Mouse (Mus musculus): Measurements from ENCODE around the gene Gm6904. TPM values are rescaled to one million over a fixed set of nuclear protein-coding genes. Genes with fewer than 3 reads are reported as not detected.
"Not testable (repeated sequence)": the region's sequence is repeated elsewhere in the genome, so short reads cannot be mapped to it uniquely, and the experiment has no call there.

Gene Gm6904
- 10 to 100 TPM; 12.3 to 17.2 TPM for polyA plus RNA-seq (2017; shearing (Covaris generic))

DNA sequence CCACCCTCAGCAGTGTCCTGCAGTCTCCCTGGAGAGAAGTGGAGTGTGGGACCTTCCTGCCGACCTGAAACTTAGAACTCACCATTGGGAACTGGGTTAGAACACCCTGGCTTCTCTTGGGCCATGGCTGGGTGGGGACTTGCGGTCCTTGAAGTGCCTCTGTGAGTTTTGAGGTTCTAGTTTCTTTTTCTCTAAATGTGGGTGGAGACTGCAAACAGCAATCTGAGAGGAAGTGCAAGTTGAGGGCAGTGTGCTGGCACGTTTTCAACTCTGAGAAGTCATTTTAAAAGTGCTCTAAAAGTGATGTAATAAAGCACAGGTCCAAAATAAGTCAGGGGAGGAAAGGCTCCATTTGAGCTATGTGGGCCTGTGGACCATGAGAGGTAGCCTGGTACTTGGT lies at the start of gene Gm6904:
Gene Gm6904, minus strand, starts transcription at position 161 of the 400 bp plus-strand sequence.
- ATAC-seq, result peak; percentile 96

DNA sequence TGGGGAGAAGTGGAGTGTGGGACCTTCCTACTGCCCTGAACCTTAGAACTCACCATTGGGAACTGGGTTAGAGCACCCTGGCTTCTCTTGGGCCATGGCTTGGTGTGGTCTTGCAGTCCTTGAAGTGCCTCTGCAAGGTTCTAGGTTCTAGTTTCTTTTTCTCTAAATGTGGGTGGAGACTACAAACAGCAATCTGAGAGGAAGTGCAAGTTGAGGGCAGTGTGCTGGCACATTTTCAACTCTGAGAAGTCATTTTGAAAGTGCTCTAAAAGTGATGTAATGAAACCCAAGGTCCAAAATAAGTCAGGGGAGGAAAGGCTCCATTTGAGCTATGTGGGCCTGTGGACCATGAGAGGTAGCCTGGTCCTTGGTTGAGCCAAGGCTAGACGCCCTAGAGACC lies 37.4 kb upstream of the Gm6904 start, which contains the start of gene Phf11a:
Gene Phf11a, minus strand, starts transcription at position 132 of the 400 bp plus-strand sequence.
- peak; percentile 94 for ATAC-seq

DNA sequence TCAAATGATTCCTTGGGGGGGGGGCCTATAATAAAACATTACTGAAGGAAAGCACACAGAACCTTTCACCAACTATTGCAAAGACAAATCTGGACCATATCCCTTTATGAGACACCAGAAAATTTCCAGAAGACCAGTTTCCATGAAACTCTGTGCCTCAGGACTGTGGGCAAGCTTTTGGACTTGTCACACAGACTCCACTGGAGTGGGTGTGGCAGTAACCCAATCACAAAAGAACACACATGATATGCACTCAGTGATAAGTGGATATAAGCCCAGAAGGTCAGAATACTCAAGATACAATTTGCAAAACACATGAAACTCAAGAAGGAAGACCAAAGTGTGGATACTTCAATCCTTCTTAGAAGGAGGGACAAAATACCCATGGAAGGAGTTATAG lies 31.8 kb upstream of the Gm6904 start:
- ATAC-seq, result not testable (repeated sequence)

DNA sequence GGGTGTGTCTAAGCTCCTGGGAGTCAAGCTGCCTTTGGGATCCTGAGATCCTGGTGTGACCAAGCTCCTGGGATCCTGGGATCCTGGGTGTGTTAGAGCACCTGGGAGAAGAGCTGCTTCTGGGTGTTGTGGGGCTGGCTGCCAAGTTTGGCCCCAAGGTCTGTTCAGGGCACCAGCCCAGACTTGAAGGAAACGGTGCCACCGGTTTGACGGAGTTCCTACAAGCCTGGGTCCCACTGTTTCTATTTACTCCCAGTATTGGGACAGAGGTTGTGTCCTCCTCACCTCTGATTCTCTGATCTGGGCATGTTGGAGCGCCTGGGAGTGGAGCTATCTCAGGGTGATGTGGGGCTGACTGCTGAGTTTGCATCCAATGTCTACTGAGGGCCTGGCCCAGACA lies 14.9 kb upstream of the Gm6904 start:
- ATAC-seq, result not testable (repeated sequence)

DNA sequence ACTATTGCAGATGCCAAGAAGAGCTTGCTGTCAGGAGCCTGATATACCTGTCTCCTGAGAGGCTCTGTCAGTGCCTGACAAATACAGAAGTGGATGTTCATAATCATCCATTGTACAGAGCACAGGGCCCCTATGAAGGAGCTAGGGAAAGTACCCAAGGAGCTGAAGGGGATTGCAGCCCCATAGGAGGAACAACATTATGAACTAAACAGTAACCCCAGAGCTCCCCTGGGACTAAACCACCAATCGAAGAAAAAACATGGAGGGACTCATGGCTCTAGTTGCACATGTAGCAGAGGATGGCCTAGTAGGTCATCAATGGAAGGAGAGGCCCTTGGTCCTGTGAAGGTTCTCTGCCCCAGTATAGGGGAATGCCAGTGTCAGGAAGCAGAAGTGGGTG lies 4.2 kb downstream of the Gm6904 start:
- not testable (repeated sequence) for ATAC-seq

DNA sequence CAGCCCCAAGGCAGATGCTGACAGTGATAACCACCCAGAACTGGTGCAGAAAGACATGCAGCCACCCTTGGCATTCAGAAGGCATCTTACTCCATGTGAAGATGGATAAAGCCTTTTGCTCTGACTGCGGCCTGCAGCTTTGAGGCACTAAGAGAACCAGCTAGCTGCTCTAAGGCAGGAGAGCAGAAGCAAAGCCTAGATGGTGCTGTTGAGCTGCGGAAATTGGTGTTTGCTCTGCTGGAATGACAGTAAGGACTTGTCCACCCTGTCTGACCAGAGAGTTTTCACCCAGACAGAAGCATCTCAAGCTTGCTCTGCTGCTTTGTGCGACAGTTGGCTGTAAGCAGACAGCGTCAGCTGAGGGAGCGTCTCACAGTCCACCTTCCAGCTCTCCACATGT lies 9.7 kb downstream of the Gm6904 start:
- ATAC-seq, result not testable (repeated sequence)

DNA sequence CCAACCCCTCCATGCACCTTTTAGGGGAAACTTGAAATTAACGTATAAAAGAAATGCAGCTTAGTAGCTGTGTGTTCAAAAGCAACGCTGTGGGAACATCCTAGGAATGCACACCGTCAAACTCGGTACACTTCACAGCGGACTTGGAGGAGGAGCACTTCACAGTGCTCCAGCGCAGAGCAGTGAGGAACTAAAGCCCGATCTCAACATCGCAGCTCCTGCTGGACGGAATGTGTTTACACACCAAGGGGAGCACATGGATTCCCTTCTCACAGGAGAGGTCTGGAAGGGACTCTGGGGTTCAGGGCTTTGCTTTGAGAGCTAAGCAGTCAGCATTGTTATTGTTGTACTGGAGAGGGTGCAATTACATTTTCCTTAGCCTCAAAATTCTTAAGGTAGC lies 26.4 kb downstream of the Gm6904 start:
- no peak for ATAC-seq

DNA sequence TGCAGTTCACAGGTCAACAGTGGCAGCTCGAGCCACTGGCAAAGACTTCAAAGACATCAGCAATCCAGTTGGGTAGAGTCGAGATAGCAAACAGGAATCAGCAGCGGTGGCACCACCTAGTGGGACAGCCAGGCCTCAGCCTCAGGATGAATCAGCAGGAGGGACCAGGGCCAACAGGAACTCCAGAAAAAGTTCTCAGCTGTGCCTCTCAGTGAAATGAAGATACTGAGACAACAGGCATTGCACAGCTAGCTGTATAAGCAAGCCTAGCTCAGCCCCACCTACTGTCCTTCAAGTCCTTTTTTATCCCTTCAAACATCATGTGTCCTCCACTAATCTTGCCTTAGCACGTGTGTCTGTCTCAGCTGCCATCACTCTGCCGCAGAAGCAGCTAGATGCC lies 28.0 kb downstream of the Gm6904 start:
- ATAC-seq, result no peak

DNA sequence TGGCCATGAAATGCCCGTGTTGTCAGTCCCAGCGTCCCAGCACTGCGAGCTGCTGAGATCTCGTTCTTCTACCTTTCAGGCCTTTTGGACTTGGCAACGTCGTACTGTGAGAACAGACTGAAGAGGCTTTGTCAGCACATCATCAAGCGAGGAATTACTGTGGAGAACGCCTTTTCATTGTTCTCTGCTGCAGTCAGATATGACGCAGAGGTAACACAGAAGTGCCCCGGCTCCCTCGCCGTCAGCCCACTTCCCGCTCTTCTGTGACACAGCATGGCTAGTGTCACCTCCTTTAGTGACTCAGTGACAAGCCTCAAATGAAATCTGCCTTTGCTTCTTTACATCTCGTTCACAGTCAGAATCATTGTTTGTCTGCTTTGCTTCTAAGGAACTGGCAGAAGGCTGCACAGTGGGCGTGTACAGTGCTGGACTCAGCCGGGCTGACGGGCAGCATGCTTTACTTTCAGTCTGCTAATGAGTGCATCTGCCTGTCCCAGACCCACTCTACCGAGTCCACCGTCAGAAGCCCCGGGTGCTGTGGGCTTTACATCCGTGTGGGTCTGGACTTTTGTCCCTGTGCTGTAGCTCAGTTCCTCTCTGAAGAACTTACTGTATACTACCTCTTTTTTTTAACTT lies 29.6 kb downstream of the Gm6904 start:
- no peak for ATAC-seq

DNA sequence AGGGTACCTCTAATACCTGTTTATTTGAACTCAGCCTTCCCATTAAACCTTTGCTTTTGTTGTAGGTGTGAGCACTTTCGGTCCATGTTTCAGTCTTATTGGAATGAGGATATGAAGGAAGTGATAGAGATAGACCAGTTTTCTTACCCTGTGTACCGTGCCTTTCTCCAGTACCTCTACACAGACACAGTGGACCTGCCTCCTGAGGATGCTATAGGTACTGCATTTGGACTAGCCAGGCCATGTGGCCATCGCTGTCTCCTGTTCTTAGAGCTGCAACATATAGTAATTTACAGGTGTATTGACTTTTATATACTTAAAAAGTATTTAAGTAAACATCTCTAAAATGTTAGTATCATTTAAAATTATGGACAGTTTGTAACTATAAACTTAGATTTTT lies 30.2 kb downstream of the Gm6904 start:
- peak; percentile 49 for ATAC-seq

DNA sequence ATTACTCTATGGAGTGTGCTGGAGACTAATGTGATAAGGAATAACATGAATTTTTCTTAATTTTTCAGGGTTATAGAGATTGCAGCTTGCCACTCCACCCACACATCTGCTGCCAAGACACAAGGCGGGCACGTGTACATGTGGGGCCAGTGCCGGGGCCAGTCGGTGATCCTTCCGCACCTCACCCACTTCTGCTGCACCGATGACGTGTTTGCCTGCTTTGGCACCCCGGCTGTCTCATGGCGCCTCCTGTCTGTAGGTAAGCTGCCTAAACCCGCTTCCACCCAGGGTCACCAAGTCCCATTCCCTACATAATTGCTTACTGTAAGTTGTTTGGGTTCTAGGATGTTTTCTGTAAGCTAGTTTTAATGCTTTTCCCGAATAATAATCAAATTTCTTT lies 33.8 kb downstream of the Gm6904 start:
- ATAC-seq, result no peak

DNA sequence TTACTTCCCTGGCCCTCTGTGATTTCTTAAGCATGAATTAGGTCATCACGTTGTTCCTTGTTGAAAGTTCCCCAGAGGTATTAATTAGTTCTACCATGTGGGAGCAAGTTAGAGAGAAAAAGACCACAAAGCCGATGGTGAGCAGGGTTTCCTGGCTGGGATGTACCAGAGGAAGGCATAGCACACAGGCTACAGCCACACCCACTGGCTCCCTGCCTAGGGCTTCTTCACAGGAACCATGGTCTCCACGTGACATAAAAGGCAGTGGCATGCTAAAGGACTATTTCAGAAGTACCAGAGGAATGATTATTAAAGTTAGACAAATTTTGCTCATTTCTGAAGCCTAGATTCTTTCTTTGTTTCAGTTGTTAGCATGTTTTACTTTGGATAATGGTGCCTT lies 40.8 kb downstream of the Gm6904 start:
- ATAC-seq, result no peak

DNA sequence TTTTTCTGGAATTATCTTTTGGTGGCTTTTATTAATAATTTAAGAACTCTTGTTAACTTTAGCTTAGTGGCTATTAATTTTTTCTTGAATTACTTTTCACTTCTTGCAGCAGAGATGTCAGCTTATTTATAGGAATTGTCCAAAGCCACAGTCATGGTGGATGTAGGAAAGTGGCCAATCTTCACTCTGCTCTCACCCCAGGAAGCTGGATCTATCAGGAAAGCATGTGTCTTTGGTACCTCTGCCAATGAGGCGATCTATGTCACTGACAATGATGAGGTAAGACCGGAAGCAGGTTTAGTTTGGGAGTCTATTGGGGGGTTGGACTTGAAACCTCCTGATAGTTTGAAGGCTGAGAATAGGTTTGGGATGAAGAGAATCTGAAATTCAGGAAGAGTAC lies 50.2 kb downstream of the Gm6904 start:
- no peak for ATAC-seq

DNA sequence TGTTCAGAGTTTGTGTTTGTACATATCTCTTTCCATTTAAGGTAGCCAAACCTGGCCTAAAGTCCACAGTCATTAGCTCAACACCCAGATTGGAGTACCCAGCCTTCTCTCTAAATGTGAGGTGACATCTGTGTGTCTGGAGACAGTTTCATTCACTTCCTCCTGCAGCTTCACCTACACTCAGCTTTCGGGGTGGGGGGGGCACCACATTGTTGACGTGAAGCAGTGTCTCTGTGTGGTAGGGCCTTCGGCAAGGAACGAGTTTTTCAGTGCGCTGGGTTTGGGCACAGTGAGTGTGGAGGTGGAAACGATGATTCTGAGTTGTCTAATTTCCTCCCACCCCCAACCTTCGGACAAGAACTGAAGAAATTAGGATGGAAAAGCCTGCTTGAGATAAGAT lies 51.0 kb downstream of the Gm6904 start:
- ATAC-seq, result peak; percentile 52

DNA sequence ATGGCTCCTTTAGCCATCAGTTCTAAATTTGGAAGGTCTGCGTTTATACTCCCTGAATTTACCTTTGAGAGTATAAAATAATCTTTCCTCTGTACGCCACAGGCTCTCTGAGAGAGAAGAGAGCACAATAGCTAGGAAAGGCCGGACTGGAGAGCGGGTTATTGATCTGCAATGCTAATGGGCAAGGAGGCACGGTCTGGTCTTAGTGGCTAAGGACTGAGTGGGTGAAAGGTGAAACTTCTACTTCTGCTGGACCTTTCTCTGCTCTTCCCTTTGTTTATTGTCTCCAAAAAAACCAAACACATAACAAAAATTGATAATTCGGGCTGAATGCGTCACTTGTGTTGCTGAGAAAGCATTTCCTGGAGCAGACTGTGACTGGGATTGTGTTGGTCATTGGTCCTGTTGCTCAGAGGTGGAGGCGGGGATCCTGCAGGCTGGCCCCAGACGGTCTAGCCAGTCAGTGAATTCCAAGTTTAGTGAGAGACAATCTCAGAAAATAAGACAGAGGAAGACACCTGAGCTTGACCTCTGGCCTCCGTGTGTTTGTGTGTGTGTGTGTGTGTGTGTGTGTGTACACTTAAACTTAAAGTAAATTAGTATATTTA lies 53.9 kb downstream of the Gm6904 start:
- ATAC-seq, result no peak

DNA sequence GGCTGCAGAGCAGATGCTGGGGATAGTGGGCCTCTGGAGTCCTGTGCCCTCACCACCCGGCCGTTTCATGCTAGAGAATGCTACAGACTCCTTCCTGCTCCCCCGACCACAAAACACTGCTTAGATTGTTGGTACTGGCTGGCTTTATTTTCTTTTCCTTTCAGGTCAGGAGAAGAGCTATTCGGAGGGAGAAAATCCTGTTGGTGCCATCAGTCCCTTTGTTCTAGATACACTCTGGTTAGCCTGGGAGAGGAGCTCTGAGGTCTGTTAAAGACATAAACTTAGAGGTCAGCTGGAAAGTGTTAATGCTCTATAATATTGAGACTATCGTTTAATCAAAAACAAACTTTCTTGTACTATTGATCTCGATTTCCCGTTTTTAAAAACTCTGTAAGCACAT lies 54.6 kb downstream of the Gm6904 start:
- no peak for ATAC-seq

DNA sequence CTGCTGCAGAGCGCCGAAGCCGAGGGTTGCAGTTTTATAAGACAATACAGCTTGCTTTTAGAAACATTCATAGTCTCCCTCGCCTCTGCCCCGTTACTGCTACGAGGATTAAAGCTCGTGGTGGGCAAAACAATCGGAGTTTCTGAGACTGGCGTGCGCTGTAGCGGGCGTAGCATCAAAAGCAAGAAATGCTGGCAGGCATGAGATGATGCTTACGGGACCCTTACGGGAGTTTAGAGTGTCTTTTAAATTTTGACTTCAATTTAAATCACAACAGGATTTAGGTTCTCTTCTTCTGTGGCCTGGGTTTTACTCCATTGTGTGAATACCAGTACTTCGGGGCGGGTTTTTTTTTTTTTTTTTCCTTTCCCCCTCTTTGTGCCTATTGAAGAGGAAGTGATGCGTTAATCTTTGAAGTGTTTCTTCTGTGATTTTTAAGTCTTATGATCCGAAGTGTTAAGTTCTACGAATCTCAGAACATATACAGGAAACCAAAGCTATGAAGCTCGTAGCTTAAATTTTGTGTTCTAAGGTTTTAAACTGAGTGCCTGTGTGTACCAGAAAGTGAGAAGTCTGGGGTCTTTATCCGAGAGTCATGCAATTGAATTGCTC lies 58.3 kb downstream of the Gm6904 start:
- peak; percentile 26 for ATAC-seq

DNA sequence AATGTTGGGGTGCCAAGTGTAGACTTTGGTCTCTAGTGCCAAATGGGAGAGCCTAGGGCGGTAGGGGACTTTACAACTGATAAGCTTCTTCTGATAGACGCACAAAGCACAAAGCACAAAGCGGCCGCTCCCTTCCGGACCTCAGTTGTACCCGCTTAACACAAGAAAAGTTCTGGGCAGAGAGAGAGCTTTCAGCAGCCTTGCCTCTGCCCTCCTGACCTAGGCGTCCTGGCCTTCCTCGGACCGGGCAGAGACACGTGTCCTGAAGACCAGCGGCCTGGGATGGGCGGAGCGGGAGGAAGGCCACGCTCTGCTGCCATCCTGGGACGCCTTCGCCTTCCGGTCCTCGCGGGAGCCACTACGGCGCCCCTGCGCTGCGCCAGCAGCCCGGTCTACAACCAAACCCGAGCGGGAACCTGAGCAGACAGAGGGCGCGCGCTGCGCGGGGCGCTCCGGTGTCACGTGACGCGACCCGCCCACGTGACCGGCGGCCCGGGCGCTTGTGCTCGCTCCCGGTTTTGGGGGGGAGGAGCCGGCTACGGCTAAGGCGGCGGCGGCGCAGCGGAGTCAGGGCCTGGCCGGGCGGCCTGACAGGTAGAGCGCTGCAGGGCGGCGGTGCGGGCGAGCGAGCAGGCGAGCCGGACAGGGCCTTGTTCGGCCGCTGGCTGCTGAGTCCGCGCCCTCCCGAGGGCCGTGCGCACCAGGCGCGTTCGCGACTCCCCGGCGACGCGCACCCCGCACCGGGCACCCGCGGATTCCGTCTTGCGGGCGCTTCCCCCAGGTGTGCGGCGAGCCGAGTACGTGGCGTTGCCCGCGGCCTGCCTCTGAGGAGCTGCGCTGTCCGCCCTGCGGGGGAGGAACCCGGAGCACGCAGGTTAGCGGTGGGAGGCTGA lies 59.1 kb downstream of the Gm6904 start, which contains the start of gene Rcbtb1:
Gene Rcbtb1, plus strand, starts transcription at position 499 of the 893 bp plus-strand sequence.
- ATAC-seq, result peak; percentile 80

Other genes with a start within 250 kb of the Gm6904 start
- not detected for gene 1700129C05Rik, start 117.3 kb downstream of the Gm6904 start, polyA plus RNA-seq (2017; shearing (Covaris generic))
- gene Gm5142, start 81.5 kb downstream of the Gm6904 start, polyA plus RNA-seq (2017; shearing (Covaris generic)), result not detected
- gene Rcbtb1, start 59.0 kb downstream of the Gm6904 start, polyA plus RNA-seq (2017; shearing (Covaris generic)), result 10 to 100 TPM; 25.2 to 35.3 TPM
- gene Phf11a, start 37.3 kb upstream of the Gm6904 start, polyA plus RNA-seq (2017; shearing (Covaris generic)), result 10 to 100 TPM; 40.4 to 56.7 TPM
- gene Phf11b, start 81.1 kb upstream of the Gm6904 start, polyA plus RNA-seq (2017; shearing (Covaris generic)), result 100 to 1,000 TPM; 188 to 218 TPM
- gene Phf11d, start 105.3 kb upstream of the Gm6904 start, polyA plus RNA-seq (2017; shearing (Covaris generic)), result 10 to 100 TPM in 1 of 2 experiments, 1 to 10 TPM in 1; 7.8 to 15.2 TPM
- gene Phf11c, start 135.2 kb upstream of the Gm6904 start, polyA plus RNA-seq (2017; shearing (Covaris generic)), result 10 to 100 TPM; 23.7 to 27.1 TPM
- 10 to 100 TPM; 18.0 to 21.7 TPM for gene Setdb2, start 180.7 kb upstream of the Gm6904 start, polyA plus RNA-seq (2017; shearing (Covaris generic))
- gene Cab39l, start 180.8 kb upstream of the Gm6904 start, polyA plus RNA-seq (2017; shearing (Covaris generic)), result 10 to 100 TPM; 70.3 to 84.5 TPM